Mouse (Mus musculus) gonadal fat pad, adult 2 months (tissue): ENCODE measurements around the gene Ccl21b. TPM values are rescaled to one million over a fixed set of nuclear protein-coding genes. Genes with fewer than 3 reads are reported as not detected.
"Not testable (repeated sequence)": the region's sequence is repeated elsewhere in the genome, so short reads cannot be mapped to it uniquely, and the experiment has no call there.

Experiments used
- DNase-seq: peaks from one replicate; pipeline ENCODE4 v3.0.0-alpha.2; 2012; ENCODE audit warnings: low read depth
- polyA plus RNA-seq: library from polyadenylated mRNA; depleted of rRNA; stranded (reverse); fragments of >200 nt; gene quantifications from 2 replicates; pipeline ENCODE4 v1.2.3, GENCODE M21; 2012; rRNA removed

The Ccl21b gene
- not detected in 2 replicates for polyA plus RNA-seq

DNA sequence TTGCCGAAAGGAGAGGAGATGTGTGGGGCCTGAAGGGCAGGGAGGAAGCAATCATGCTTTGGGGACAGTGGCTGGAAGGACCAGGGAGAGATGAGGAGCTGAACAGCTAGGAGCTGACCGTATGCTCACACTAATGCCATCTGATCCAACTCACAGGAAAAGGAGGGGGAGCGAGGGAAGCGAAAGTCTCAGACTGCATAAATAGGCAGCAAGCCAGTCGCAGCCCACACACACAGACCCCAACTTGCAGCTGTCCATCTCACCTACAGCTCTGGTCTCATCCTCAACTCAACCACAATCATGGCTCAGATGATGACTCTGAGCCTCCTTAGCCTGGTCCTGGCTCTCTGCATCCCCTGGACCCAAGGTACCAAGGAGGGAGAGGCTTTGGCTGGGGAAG is at the start of gene Ccl21b:
Gene Ccl21b, plus strand, starts transcription at position 301 of the 400 bp plus-strand sequence.
- DNase-seq: not testable (repeated sequence)

DNA sequence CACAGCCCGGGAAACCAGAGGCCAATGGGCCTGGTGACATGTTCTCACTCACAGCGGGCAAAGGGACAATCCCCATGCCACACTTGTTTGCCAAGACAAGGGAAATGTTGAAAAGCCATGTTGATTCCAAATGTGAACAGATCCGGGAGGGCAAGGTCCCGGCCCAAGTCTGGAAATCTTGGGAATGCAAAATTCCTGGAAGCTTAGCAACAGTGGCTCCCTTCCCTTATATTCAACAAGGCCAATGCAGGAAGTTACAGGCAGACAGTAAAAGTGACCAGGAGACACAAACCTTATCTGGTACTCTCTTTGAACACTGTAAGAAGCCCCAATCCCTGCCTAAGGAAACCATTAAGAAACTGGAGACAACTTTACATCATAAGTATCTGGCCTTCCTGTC is 15.2 kb upstream of the Ccl21b start, which contains the start of gene Gm10600:
Gene Gm10600, plus strand, starts transcription at position 301 of the 400 bp plus-strand sequence.
- DNase-seq: not testable (repeated sequence)

DNA sequence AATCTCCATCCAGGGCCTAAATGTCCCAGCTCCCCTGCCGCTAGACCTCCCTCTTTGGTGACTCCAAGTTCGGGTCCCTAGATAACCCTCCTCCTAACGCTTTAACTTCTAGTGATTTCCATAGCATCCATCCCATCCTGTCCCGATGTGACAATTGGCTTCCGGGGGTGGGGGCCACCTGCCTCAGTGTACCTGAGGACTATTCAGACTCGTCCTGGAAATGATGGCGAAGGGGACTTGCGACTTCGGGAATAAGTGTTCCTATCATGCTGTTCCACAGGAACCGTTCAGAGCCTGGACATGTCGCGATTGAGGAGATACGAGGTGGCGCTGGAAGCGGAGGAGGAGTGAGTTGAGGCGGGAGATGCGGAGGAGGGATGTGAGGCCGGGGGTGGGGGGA is 38.4 kb downstream of the Ccl21b start, which contains the start of gene Gm21953:
Gene Gm21953, plus strand, starts transcription at position 301 of the 400 bp plus-strand sequence.
- DNase-seq: not testable (repeated sequence)

Other genes with a start within 250 kb of the Ccl21b start
- 0.07 and 0.13 TPM in 2 replicates for gene Gm21093, start 221.0 kb upstream of the Ccl21b start, polyA plus RNA-seq
- not detected in 2 replicates for gene Gm3893, start 164.6 kb upstream of the Ccl21b start, polyA plus RNA-seq
- gene Gm13304, start 140.9 kb upstream of the Ccl21b start, polyA plus RNA-seq: not detected in 2 replicates
- not detected in 2 replicates for gene Gm13306, start 102.3 kb upstream of the Ccl21b start, polyA plus RNA-seq
- 0.31 and 1.6 TPM in 2 replicates for gene Gm13305, start 87.2 kb upstream of the Ccl21b start, polyA plus RNA-seq
- gene Gm10600, start 15.1 kb upstream of the Ccl21b start, polyA plus RNA-seq: not detected in 2 replicates
- gene Gm21953, start 38.5 kb downstream of the Ccl21b start, polyA plus RNA-seq: not detected in 2 replicates
- 0.19 TPM in 1 of 2 replicates, not detected in the other for gene Fam205a3, start 62.6 kb downstream of the Ccl21b start, polyA plus RNA-seq
- gene Gm21586, start 183.6 kb downstream of the Ccl21b start, polyA plus RNA-seq: not detected in 2 replicates
- gene Gm2163, start 211.0 kb downstream of the Ccl21b start, polyA plus RNA-seq: 0.08 and 0.13 TPM in 2 replicates